Mouse (Mus musculus): ENCODE measurements at regions not wholly inside any gene's neighbourhood (a gene's known extent, or its start where the extent isn't known, plus 50 kb on each side); places are given as distances from the start of the nearest gene placed in this dataset.

- no peak for DNase-seq (ENCODE audit: low spot score in 2 of 2)
Measured at GRCm38 (mm10) chr13:29019839-29020238, 66.3 kb upstream of the Sox4 start.

GRCm38 (mm10) chr13:29016145-29016651 lies 62.7 kb upstream of the Sox4 start:
- DNase-seq (ENCODE audit: low spot score in 2 of 2), result peak; percentile 84 to 86

GRCm38 (mm10) chr13:29015605-29015994 lies 62.1 kb upstream of the Sox4 start:
- DNase-seq (ENCODE audit: low spot score in 2 of 2), result peak in 1 of 2 experiments; percentile 36

GRCm38 (mm10) chr13:29014827-29015604 lies 61.5 kb upstream of the Sox4 start:
- peak; percentile 38 to 54 for DNase-seq (ENCODE audit: low spot score in 2 of 2)

- DNase-seq (ENCODE audit: low spot score in 2 of 2), result peak; percentile 48 to 58
Measured at GRCm38 (mm10) chr13:29014066-29014826, 60.7 kb upstream of the Sox4 start.

- no peak for DNase-seq (ENCODE audit: low spot score in 2 of 2)
Measured at GRCm38 (mm10) chr13:29006467-29006866, 53.0 kb upstream of the Sox4 start.
